8 mouse cellular contexts compared by ENCODE assay signal in genomic region chr2:30474039-30474438, GRCm38 (mm10). TPM values are rescaled to one million over a fixed set of nuclear protein-coding genes. Genes with fewer than 3 reads are reported as not detected.
A peak's percentile ranks its signal among the peaks of the same experiment; 100 is the strongest.
DNase-seq lines count a peak whose midpoint lies in the region; ATAC-seq and TF ChIP-seq lines count a peak whose summit lies in the region.

Gene Ier5l, minus strand, starts transcription at chr2:30474219.

- no peaks in the 10 kb centered on the region for H3K9me3 ChIP-seq in hindbrain, embryonic 11.5 days (ENCODE audit: control insufficient read depth, low read length)
- no peaks in the 10 kb centered on the region for H3K9me3 ChIP-seq in lung, embryonic 16.5 days (ENCODE audit: control insufficient read depth, low read length)

- H3K27me3 ChIP-seq in hindbrain, embryonic 11.5 days (ENCODE audit: control insufficient read depth, insufficient read depth, low read length): no peaks in the 10 kb centered on the region
- H3K27me3 ChIP-seq in lung, embryonic 16.5 days (ENCODE audit: control insufficient read depth, insufficient read depth, low read depth, low read length): no peaks in the 10 kb centered on the region

- under 1% methylated on average over 37 of the region's 37 CpGs for WGBS in hindbrain, embryonic 11.5 days
- WGBS in lung, embryonic 16.5 days: under 1% methylated on average over 36 of the region's 37 CpGs
- 0% methylated on average over 37 of the region's 37 CpGs for WGBS in olfactory bulb, adult 2 months

- peak; percentile 87 for DNase-seq in MN1 (ENCODE audit: low spot score)
- peak; percentile 71 for DNase-seq in cerebellum, adult 9-10 months
- peak; percentile 93 to 96 for DNase-seq in frontal cortex, postnatal 10 days (ENCODE audit: low spot score in 2 of 2)
- DNase-seq in hindbrain, embryonic 11.5 days (ENCODE audit: low spot score): peak; percentile 96
- DNase-seq in layer of hippocampus, postnatal 10 days (ENCODE audit: low spot score in 2 of 2): peak; percentile 94 to 97
- peak; percentile 48 for DNase-seq in thymus, postnatal 0 days (ENCODE audit: low spot score)

- ATAC-seq in hindbrain, embryonic 11.5 days (ENCODE audit: low FRiP score): peak; percentile 90
- ATAC-seq in lung, embryonic 16.5 days (ENCODE audit: low read depth): peak; percentile 85

- H3K4me1 ChIP-seq in hindbrain, embryonic 11.5 days (replicated peaks; ENCODE audit: control insufficient read depth, insufficient read depth, low read length): peaks cover 8% of the 10 kb centered on the region
- H3K4me1 ChIP-seq in lung, embryonic 16.5 days (replicated peaks; ENCODE audit: control insufficient read depth, insufficient read depth, low read length): peaks cover 21% of the 10 kb centered on the region
- H3K4me1 ChIP-seq in olfactory bulb, adult 2 months (ENCODE audit: control insufficient read depth, insufficient read depth, low read length): peaks cover 20% of the 10 kb centered on the region

- H3K27ac ChIP-seq in hindbrain, embryonic 11.5 days (ENCODE audit: low read depth, low read length): peak within 1 kb of the TSS; percentile 93
- H3K27ac ChIP-seq in lung, embryonic 16.5 days (ENCODE audit: low read length): peak within 1 kb of the TSS; percentile 98
- peak within 1 kb of the TSS; percentile 68 for H3K27ac ChIP-seq in olfactory bulb, adult 2 months (ENCODE audit: insufficient read depth, low read depth, low read length)

- H3K4me2 ChIP-seq in hindbrain, embryonic 11.5 days (replicated peaks; ENCODE audit: low read depth, low read length): peak within 1 kb of the TSS; percentile 71
- H3K4me2 ChIP-seq in lung, embryonic 16.5 days (ENCODE audit: low read depth, low read length): peak within 1 kb of the TSS; percentile 94

- peak within 1 kb of the TSS; percentile 99 for H3K9ac ChIP-seq in hindbrain, embryonic 11.5 days (ENCODE audit: low read depth, low read length)
- H3K9ac ChIP-seq in lung, embryonic 16.5 days (ENCODE audit: low read length): peak within 1 kb of the TSS; percentile 97

- TF ChIP-seq POLR2A in olfactory bulb, adult 2 months (IDR thresholded peaks at IDR 0.05; ENCODE audit: insufficient read depth, low read depth, low read length): peak; percentile 98

- peak within 1 kb of the TSS; percentile 98 for H3K4me3 ChIP-seq in hindbrain, embryonic 11.5 days (ENCODE audit: low read depth, low read length)
- peak within 1 kb of the TSS; percentile 85 for H3K4me3 ChIP-seq in lung, embryonic 16.5 days (ENCODE audit: low read length)
- peak within 1 kb of the TSS; percentile 73 for H3K4me3 ChIP-seq in olfactory bulb, adult 2 months (ENCODE audit: insufficient read depth, low read depth, low read length)

- no peak for TF ChIP-seq CTCF in olfactory bulb, adult 2 months (IDR thresholded peaks at IDR 0.05; ENCODE audit: insufficient read depth, low read depth, low read length)

- no peaks in the 10 kb centered on the region for H3K36me3 ChIP-seq in hindbrain, embryonic 11.5 days (ENCODE audit: control insufficient read depth, insufficient read depth, low read length)
- H3K36me3 ChIP-seq in lung, embryonic 16.5 days (ENCODE audit: control insufficient read depth, insufficient read depth, low read length): no peaks in the 10 kb centered on the region

RNA-seq across cellular contexts. Expression of gene Ier5l, which starts in this region (rescaled TPM):
- polyA plus RNA-seq in hindbrain, embryonic 11.5 days (2014; fragmentation: Nextera tagmentation; extraction: Ambion mirVana): 6.3 and 6.8 TPM in 2 replicates
- 1 to 10 TPM; 8.0 to 9.6 TPM for total RNA-seq in layer of hippocampus, postnatal 10 days (2021)
- 1.1 and 1.5 TPM in 2 replicates for polyA plus RNA-seq in lung, embryonic 16.5 days (2015; fragmentation: Nextera tagmentation; extraction: Ambion mirVana)
- polyA plus RNA-seq in olfactory bulb, adult 2 months (2012; ENCODE audit: insufficient read depth, insufficient read length, low replicate concordance, missing spikeins): not detected in 2 replicates
- polyA plus RNA-seq in thymus, postnatal 0 days (2015; fragmentation: Nextera tagmentation; extraction: Ambion mirVana): 0.55 and 0.69 TPM in 2 replicates

Comparison
In these comparisons a context has a peak if more than half of its experiments do, and no peak if none do; other contexts are left out.
1. Peak in every context shown above with its lines: DNase-seq, ATAC-seq, H3K4me3 ChIP-seq and H3K27ac ChIP-seq.
2. Peak in DNase-seq in thymus, postnatal 0 days; RNA of the gene not detected or under 1 TPM.